Mouse (Mus musculus) inflammation-experienced regulatory T-cells, adult 16 weeks (primary cell): Measurements from ENCODE around the gene Spint5. TPM values are rescaled to one million over a fixed set of nuclear protein-coding genes. Genes with fewer than 3 reads are reported as not detected.

Source experiments
- polyA plus RNA-seq: library from polyadenylated mRNA; unstranded; fragments of 100-300 nt; shearing (Covaris generic); gene quantifications from one replicate; pipeline ENCODE4 v1.2.1, GENCODE M21; 2017

Spint5 gene
- not detected for polyA plus RNA-seq

DNA sequence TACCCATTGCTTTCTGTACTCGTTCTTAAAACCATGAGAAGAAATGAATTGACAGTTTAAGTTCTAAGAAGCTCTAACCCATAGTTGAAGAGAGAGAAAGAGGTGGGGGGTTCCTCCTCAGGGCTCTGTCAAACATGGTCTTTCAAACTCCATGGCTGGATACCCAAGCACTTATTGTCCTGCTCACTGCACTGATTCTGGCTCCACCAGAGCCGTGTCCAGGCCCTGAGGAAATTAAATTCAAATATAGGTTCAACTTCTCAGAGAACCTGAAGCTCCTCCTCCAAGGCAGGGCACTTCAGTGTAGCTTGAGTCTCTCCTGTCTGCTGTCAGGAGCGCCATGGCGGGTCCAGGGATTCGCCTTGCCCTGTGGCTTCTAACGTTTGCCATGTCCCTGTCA is at the start of gene Spint5:
Gene Spint5, plus strand, starts transcription at position 301 of the 400 bp plus-strand sequence.

DNA sequence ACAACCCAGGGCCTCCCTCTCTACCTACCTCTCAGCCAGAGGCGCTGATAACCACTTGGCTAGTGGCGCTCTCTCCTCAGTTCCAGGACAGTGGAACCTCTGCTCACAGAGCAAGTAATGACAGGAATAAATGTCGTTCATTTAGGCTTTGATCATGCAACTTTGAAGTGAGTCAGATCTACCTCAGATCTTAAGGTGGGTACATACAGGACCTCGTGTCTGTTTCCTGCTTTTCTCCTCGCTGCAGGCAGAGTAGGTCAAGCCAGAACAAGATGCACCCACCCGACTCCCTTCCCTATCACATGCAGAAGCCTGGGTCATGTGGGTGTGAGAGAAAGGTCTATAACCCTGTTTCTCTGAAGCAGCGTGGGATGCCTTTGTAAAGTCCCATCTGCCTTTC is 41.1 kb upstream of the Spint5 start, which contains the start of gene Wfdc11:
Gene Wfdc11, minus strand, starts transcription at position 101 of the 400 bp plus-strand sequence.

DNA sequence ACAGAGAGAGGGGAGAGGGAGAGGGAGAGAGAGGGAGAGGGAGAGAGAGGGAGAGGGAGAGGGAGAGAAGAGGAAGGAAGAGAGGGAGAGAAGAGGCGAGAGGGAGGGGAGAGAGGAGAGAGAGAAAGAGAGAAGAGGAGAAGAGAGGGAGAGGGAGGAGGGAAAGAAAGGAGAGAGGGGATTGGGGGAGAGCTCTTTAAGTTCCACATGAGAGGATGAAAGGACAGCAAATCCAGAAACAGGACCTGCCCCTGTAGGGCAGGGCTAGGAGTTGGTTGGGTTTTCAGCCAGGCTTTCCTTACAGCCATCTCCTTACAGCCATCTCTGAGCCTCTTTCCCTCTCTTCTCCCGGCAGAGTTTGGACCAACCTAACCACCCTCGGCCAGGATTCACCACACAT is 30.3 kb upstream of the Spint5 start, which contains the start of gene Wfdc13:
Gene Wfdc13, plus strand, starts transcription at position 301 of the 400 bp plus-strand sequence.

DNA sequence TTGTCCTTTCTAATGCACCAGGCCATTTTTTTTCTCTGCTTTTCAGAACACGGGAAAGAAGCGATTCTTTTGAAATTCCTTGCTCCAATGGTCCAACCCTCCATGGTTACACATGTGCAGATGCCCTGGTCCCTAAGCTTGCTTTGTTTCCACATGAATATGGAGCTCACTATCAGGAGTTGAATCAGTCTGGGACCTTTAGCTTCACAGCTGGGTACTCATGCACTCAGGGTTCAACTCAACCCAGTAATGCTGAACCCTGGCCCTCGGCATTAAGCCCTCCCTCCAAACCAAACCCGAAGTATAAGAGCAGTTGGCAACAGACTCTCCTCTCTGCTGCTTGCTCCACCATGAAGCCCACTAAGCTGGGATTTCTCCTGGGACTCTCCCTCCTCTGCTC is 16.9 kb upstream of the Spint5 start, which contains the start of gene Spint4:
Gene Spint4, plus strand, starts transcription at position 301 of the 400 bp plus-strand sequence.

DNA sequence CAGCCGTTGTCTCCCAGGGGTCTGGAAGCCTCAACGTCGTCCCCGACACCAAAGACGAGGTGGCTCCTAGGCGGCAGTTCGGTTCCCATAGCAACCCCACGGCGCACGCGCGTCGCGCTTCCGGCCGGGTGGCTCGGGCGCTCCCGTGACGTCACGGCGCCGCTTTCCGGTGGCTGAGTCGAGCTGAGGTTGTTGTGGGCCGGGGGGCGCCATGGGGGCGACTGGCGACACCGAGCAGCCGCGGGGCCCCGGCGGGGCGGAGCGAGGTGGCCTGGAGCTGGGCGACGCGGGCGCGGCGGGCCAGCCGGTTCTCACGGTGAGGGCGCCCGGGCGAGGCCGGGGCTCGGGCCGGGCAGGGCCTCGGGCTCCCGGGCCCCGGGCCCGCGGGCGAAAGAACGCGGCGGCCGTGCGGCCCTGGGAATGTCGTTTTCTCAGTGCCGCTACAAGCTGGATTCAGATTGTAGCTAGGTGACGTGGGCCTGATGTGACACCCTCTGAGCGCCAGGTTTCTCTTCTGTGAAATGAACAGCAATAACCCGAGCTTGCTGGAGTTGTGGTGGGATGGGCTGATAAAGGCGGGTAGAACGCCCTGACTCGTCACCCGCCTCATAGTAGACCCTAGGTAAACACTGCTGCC is 30.9 kb downstream of the Spint5 start, which contains the start of the genes Wfdc3 and Dnttip1:
Gene Wfdc3, minus strand, starts transcription at position 89 of the 637 bp plus-strand sequence.
Gene Dnttip1, plus strand, starts transcription at position 141 of the 637 bp plus-strand sequence.

Other genes with a start within 250 kb of the Spint5 start
- gene Trp53tg5, start 241.6 kb upstream of the Spint5 start, polyA plus RNA-seq: 0.33 TPM
- gene Dbndd2, start 229.2 kb upstream of the Spint5 start, polyA plus RNA-seq: 7.6 TPM
- gene Pigt, start 217.8 kb upstream of the Spint5 start, polyA plus RNA-seq: 26.3 TPM
- gene Wfdc2, start 152.9 kb upstream of the Spint5 start, polyA plus RNA-seq: 3.1 TPM
- not detected for gene Spint3, start 141.8 kb upstream of the Spint5 start, polyA plus RNA-seq
- gene Wfdc6a, start 129.9 kb upstream of the Spint5 start, polyA plus RNA-seq: not detected
- gene Eppin, start 121.7 kb upstream of the Spint5 start, polyA plus RNA-seq: not detected
- not detected for gene Wfdc6b, start 101.8 kb upstream of the Spint5 start, polyA plus RNA-seq
- not detected for gene Wfdc8, start 101.7 kb upstream of the Spint5 start, polyA plus RNA-seq
- gene Wfdc16, start 76.5 kb upstream of the Spint5 start, polyA plus RNA-seq: not detected
- gene Wfdc10, start 59.3 kb upstream of the Spint5 start, polyA plus RNA-seq: not detected
- gene Wfdc9, start 58.7 kb upstream of the Spint5 start, polyA plus RNA-seq: not detected
- gene Wfdc11, start 41.2 kb upstream of the Spint5 start, polyA plus RNA-seq: not detected
- gene Wfdc13, start 30.2 kb upstream of the Spint5 start, polyA plus RNA-seq: not detected
- not detected for gene Spint4, start 16.8 kb upstream of the Spint5 start, polyA plus RNA-seq
- gene Wfdc3, start 30.6 kb downstream of the Spint5 start, polyA plus RNA-seq: not detected
- 18.1 TPM for gene Dnttip1, start 30.7 kb downstream of the Spint5 start, polyA plus RNA-seq
- gene Ube2c, start 54.6 kb downstream of the Spint5 start, polyA plus RNA-seq: 11.8 TPM
- not detected for gene Tnnc2, start 64.7 kb downstream of the Spint5 start, polyA plus RNA-seq
- 7.6 TPM for gene Snx21, start 70.5 kb downstream of the Spint5 start, polyA plus RNA-seq
- gene Acot8, start 89.6 kb downstream of the Spint5 start, polyA plus RNA-seq: 39.6 TPM
- gene Zswim3, start 89.8 kb downstream of the Spint5 start, polyA plus RNA-seq: 10.0 TPM
- gene Zswim1, start 107.4 kb downstream of the Spint5 start, polyA plus RNA-seq: 32.2 TPM
- not detected for gene Spata25, start 113.2 kb downstream of the Spint5 start, polyA plus RNA-seq
- gene Ctsa, start 117.6 kb downstream of the Spint5 start, polyA plus RNA-seq: 241 TPM
- gene Neurl2, start 118.2 kb downstream of the Spint5 start, polyA plus RNA-seq: 2.6 TPM
- gene Pltp, start 142.4 kb downstream of the Spint5 start, polyA plus RNA-seq: 1.0 TPM
- 142 TPM for gene Pcif1, start 164.0 kb downstream of the Spint5 start, polyA plus RNA-seq
- gene Zfp335, start 196.5 kb downstream of the Spint5 start, polyA plus RNA-seq: 53.5 TPM
- gene Mmp9, start 225.5 kb downstream of the Spint5 start, polyA plus RNA-seq: 11.9 TPM
- 0.10 TPM for gene Slc12a5, start 245.5 kb downstream of the Spint5 start, polyA plus RNA-seq